Mouse (Mus musculus) fat pad, adult 2 months (tissue): ENCODE measurements around the gene Zfp512b.
A peak's percentile ranks its signal among the peaks of the same experiment; 100 is the strongest.

Experiments used
- DNase-seq: peaks from one replicate; pipeline ENCODE4 v3.0.0-alpha.2; 2011; ENCODE audit warnings: low read depth, low spot score; ENCODE audit errors: extremely low read depth

Gene Zfp512b

GRCm38 (mm10) chr2:181589732-181590105, 2.9 kb downstream of the Zfp512b start:
- DNase-seq, result no peak

GRCm38 (mm10) chr2:181589011-181589731, 3.4 kb downstream of the Zfp512b start:
- DNase-seq, result no peak

GRCm38 (mm10) chr2:181588229-181588780, 4.3 kb downstream of the Zfp512b start:
- no peak for DNase-seq

- no peak for DNase-seq
Observed at GRCm38 (mm10) chr2:181587796-181588195, 4.8 kb downstream of the Zfp512b start.

- no peak for DNase-seq
Observed at GRCm38 (mm10) chr2:181586124-181586523, 6.5 kb downstream of the Zfp512b start.

GRCm38 (mm10) chr2:181585506-181585905, 7.1 kb downstream of the Zfp512b start:
- DNase-seq, result no peak

- no peak for DNase-seq
Observed at GRCm38 (mm10) chr2:181584411-181584942, 8.1 kb downstream of the Zfp512b start, which contains the start of gene Uckl1. TSS of gene Uckl1 (minus strand) at chr2:181584892.

GRCm38 (mm10) chr2:181583460-181584257, 8.9 kb downstream of the Zfp512b start:
- no peak for DNase-seq

GRCm38 (mm10) chr2:181582939-181583338, 9.7 kb downstream of the Zfp512b start:
- no peak for DNase-seq

- no peak for DNase-seq
Observed at GRCm38 (mm10) chr2:181582358-181582757, 10.2 kb downstream of the Zfp512b start.

GRCm38 (mm10) chr2:181581402-181582120, 11.0 kb downstream of the Zfp512b start:
- DNase-seq, result peak; percentile 68

GRCm38 (mm10) chr2:181581016-181581401, 11.6 kb downstream of the Zfp512b start:
- DNase-seq, result no peak

GRCm38 (mm10) chr2:181580131-181580772, 12.4 kb downstream of the Zfp512b start:
- DNase-seq, result no peak

GRCm38 (mm10) chr2:181579681-181580080, 12.9 kb downstream of the Zfp512b start:
- DNase-seq, result no peak

GRCm38 (mm10) chr2:181578790-181579618, 13.6 kb downstream of the Zfp512b start:
- no peak for DNase-seq

- DNase-seq, result no peak
Observed at GRCm38 (mm10) chr2:181577981-181578581, 14.5 kb downstream of the Zfp512b start.

GRCm38 (mm10) chr2:181577126-181577525, 15.5 kb downstream of the Zfp512b start:
- DNase-seq, result no peak

- no peak for DNase-seq
Observed at GRCm38 (mm10) chr2:181576613-181577012, 16.0 kb downstream of the Zfp512b start.

GRCm38 (mm10) chr2:181574921-181575545, 17.6 kb downstream of the Zfp512b start:
- no peak for DNase-seq
